Mouse (Mus musculus): Measurements from ENCODE around the gene Eepd1.

- TF ChIP-seq CTCF (IDR thresholded peaks at IDR 0.05; ENCODE audit: low read depth) (no peak), EP300 (IDR thresholded peaks at IDR 0.05; ENCODE audit: low read depth) (no peak)
These were observed 78.8 kb downstream of the Eepd1 start for GRCm38 (mm10) chr9:25560016-25560758.
